Mouse (Mus musculus) embryonic facial prominence, embryonic 12.5 days (tissue): ENCODE measurements at regions not wholly inside any gene's neighbourhood (a gene's known extent, or its start where the extent isn't known, plus 50 kb on each side); places are given as distances from the start of the nearest gene placed in this dataset.

Source experiments
- ATAC-seq: fragments of 200-750 bp; cut with Nextera tagmentation; 2 replicates; pipeline ENCODE4 v1.8.0; 2017; ENCODE audit not compliant: insufficient number of reproducible peaks, insufficient read depth, low FRiP score, low TSS enrichment
- H3K27ac ChIP-seq: fragments of 300-500 bp; sonication (generic); 2 replicates; pipeline ENCODE4 v1.5.1; 2016; ENCODE audit warnings: mild to moderate bottlenecking
- H3K27me3 ChIP-seq: fragments of 300-500 bp; sonication (generic); 2 replicates; pipeline ENCODE4 v1.6.1; 2016; ENCODE audit warnings: mild to moderate bottlenecking, moderate library complexity
- H3K36me3 ChIP-seq: fragments of 300-500 bp; sonication (generic); 2 replicates; pipeline ENCODE4 v1.6.1; 2016; ENCODE audit warnings: mild to moderate bottlenecking
- H3K4me1 ChIP-seq: fragments of 300-500 bp; sonication (generic); 2 replicates; pipeline ENCODE4 v1.6.1; 2016
- H3K4me2 ChIP-seq: fragments of 300-500 bp; sonication (generic); replicated peaks from 2 replicates; pipeline ENCODE4 v1.6.1; 2016; ENCODE audit warnings: mild to moderate bottlenecking, moderate library complexity
- H3K4me3 ChIP-seq: fragments of 300-500 bp; sonication (generic); 2 replicates; pipeline ENCODE4 v1.5.1; 2016; ENCODE audit warnings: mild to moderate bottlenecking
- H3K9ac ChIP-seq: fragments of 300-500 bp; sonication (generic); 2 replicates; pipeline ENCODE4 v1.6.1; 2016; ENCODE audit warnings: mild to moderate bottlenecking, moderate library complexity
- H3K9me3 ChIP-seq: fragments of 300-500 bp; sonication (generic); 2 replicates; pipeline ENCODE4 v1.6.1; 2016; ENCODE audit warnings: mild to moderate bottlenecking, moderate library complexity
- WGBS: fragments of 180-500 bp; shearing (Covaris S2); methylation state at CpG from one replicate; pipeline ENCODE4 v1.1.7; 2016; 5-methylcytosine and 5-hydroxymethylcytosine counted together

- H3K9ac ChIP-seq = no peak overlapping the region
- H3K36me3 ChIP-seq = no peaks in the 10 kb centered on the region
- ATAC-seq = no peak
- H3K4me3 ChIP-seq = no peak overlapping the region
- 83% methylated on average over 1 of the region's 1 CpGs for WGBS
- H3K4me1 ChIP-seq = no peaks in the 10 kb centered on the region
- H3K4me2 ChIP-seq = no peak overlapping the region
- H3K9me3 ChIP-seq = no peaks in the 10 kb centered on the region
- H3K27me3 ChIP-seq = no peaks in the 10 kb centered on the region
- H3K27ac ChIP-seq = no peak overlapping the region
Measured at GRCm38 (mm10) chr2:80998296-80998695, 381.3 kb downstream of the Nup35 start.

DNA sequence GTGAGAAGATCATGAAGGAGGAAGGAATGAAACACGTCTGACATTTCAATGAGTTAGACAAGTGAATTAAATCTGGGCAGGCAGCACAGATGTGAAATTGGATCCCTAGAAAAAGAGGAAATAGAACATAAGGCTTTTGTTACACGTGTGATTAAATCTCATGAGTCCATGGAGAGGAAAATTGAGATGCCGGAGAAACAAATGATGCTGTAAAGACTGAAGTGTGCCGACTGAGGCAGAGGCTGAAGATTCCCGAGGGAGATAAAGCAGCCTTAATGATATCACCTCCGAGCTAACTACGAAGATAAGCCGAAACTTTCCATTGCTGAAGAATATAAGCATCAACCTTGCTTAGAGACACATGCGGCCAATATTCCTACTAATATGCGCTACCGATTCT, 390.0 kb downstream of the Nup35 start:
- Histone ChIP-seq H3K27me3 (no peaks in the 10 kb centered on the region), H3K4me3 (no peak overlapping the region), H3K9ac (no peak overlapping the region), H3K36me3 (no peaks in the 10 kb centered on the region), H3K27ac (no peak overlapping the region), H3K4me2 (no peak overlapping the region), H3K4me1 (no peaks in the 10 kb centered on the region), H3K9me3 (no peaks in the 10 kb centered on the region)
- WGBS = 52% methylated on average over 11 of the region's 11 CpGs
- no peak for ATAC-seq

GRCm38 (mm10) chr2:81023620-81024019, 406.6 kb downstream of the Nup35 start:
- Histone ChIP-seq H3K4me1 (no peaks in the 10 kb centered on the region), H3K27me3 (no peaks in the 10 kb centered on the region), H3K9ac (no peak overlapping the region), H3K9me3 (no peaks in the 10 kb centered on the region), H3K36me3 (no peaks in the 10 kb centered on the region), H3K27ac (no peak overlapping the region), H3K4me2 (no peak overlapping the region), H3K4me3 (no peak overlapping the region)
- WGBS = 89% methylated on average over 3 of the region's 3 CpGs
- ATAC-seq = no peak
